Mouse (Mus musculus) forebrain, postnatal 0 days (tissue): ENCODE data around the gene Zfp810. TPM values are rescaled to one million over a fixed set of nuclear protein-coding genes. Genes with fewer than 3 reads are reported as not detected.
A peak's percentile ranks its signal among the peaks of the same experiment; 100 is the strongest.
"Not testable (repeated sequence)": the region's sequence is repeated elsewhere in the genome, so short reads cannot be mapped to it uniquely, and the experiment has no call there.

Source experiments
- ATAC-seq: fragments of 200-750 bp; cut with Nextera tagmentation; 2 replicates; pipeline ENCODE4 v1.8.0; 2017; ENCODE audit warnings: mild to moderate bottlenecking, moderate library complexity
- DNase-seq: peaks from one replicate; pipeline ENCODE4 v3.0.0-alpha.2; 2015
- H3K27ac ChIP-seq: fragments of 300-500 bp; sonication (generic); 2 replicates; pipeline ENCODE4 v1.5.1; 2014; ENCODE audit warnings: low read depth, mild to moderate bottlenecking, antibody characterized with exemption, low read length, moderate library complexity, mixed read lengths
- H3K27me3 ChIP-seq: fragments of 300-500 bp; sonication (generic); 2 replicates; pipeline ENCODE4 v1.6.1; 2014; ENCODE audit warnings: mild to moderate bottlenecking, low read length, mixed read lengths; ENCODE audit not compliant: insufficient read depth
- H3K36me3 ChIP-seq: fragments of 300-500 bp; sonication (generic); 2 replicates; pipeline ENCODE4 v1.6.1; 2014; ENCODE audit warnings: mild to moderate bottlenecking, moderate library complexity; ENCODE audit not compliant: insufficient read depth
- H3K4me1 ChIP-seq: fragments of 300-500 bp; sonication (generic); 2 replicates; pipeline ENCODE4 v1.6.1; 2014; ENCODE audit warnings: antibody characterized with exemption; ENCODE audit not compliant: insufficient read depth
- H3K4me2 ChIP-seq: fragments of 300-500 bp; sonication (generic); 2 replicates; pipeline ENCODE4 v1.6.1; 2014; ENCODE audit warnings: low read depth, mild to moderate bottlenecking, moderate library complexity
- H3K4me3 ChIP-seq: fragments of 300-500 bp; sonication (generic); 2 replicates; pipeline ENCODE4 v1.5.1; 2014; ENCODE audit warnings: low read depth, low read length, mixed read lengths
- H3K9ac ChIP-seq: fragments of 300-500 bp; sonication (generic); 2 replicates; pipeline ENCODE4 v1.6.1; 2014; ENCODE audit warnings: mild to moderate bottlenecking
- H3K9me3 ChIP-seq: fragments of 300-500 bp; sonication (generic); 2 replicates; pipeline ENCODE4 v1.6.1; 2016; ENCODE audit warnings: low read length
- CTCF ChIP-seq: sonication (generic); IDR thresholded peaks from 2 replicates; pipeline ENCODE4 v1.5.1; 2016; ENCODE audit warnings: antibody characterized with exemption, control low read depth, low read depth
- WGBS: fragments of 180-500 bp; shearing (Covaris S2); extraction: QIAGEN DNeasy Blood & Tissue Kit; methylation state at CpG from one replicate; pipeline ENCODE4 v1.1.7; 2014; 5-methylcytosine and 5-hydroxymethylcytosine counted together
- polyA plus RNA-seq: library from polyadenylated mRNA; unstranded; fragments of >200 nt; fragmentation: Nextera tagmentation; extraction: Ambion mirVana; gene quantifications from 2 replicates; pipeline ENCODE4 v1.2.1, GENCODE M21; 2015
- total RNA-seq: library from RNA; depleted of rRNA; stranded (reverse); fragments of >200 nt; gene quantifications from 2 replicates; pipeline ENCODE4 v1.2.3, GENCODE M21; 2014

Zfp810 gene
- total and polyA plus RNA-seq, 2 experiments from 2014 or later, result 27.5 to 51.3 TPM

DNA sequence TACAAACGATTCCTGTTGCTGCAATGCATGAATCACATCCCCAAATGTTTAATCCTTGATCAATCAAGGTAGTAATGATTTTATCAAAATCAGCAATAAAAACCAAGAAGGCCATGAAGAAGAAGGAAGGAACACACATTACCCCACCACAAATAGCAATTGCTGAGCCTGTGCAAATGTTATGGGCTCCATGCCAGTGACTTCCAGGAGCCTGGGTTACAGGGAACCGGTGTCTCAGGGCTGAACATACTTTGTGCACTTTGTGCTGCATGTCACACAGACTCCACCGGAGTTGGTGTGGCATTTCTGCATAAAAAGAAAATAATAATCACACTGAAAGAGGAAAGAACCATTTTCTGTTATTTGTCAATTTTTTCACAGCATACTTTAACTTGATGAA lies 6.6 kb upstream of the Zfp810 start:
- Histone ChIP-seq H3K9me3 (0 out of 2 replicates have a peak, but pooled peaks cover 6% of the 10 kb centered on the region), H3K4me1 (no peaks in the 10 kb centered on the region), H3K36me3 (no peaks in the 10 kb centered on the region), H3K27me3 (no peaks in the 10 kb centered on the region), H3K4me3 (no peak overlapping the region), H3K27ac (no peak overlapping the region), H3K9ac (no peak overlapping the region), H3K4me2 (no peak overlapping the region)
- TF ChIP-seq CTCF, result no peak
- DNase-seq (no peak), ATAC-seq (no peak)
- WGBS, result 80% methylated on average over 3 of the region's 3 CpGs

DNA sequence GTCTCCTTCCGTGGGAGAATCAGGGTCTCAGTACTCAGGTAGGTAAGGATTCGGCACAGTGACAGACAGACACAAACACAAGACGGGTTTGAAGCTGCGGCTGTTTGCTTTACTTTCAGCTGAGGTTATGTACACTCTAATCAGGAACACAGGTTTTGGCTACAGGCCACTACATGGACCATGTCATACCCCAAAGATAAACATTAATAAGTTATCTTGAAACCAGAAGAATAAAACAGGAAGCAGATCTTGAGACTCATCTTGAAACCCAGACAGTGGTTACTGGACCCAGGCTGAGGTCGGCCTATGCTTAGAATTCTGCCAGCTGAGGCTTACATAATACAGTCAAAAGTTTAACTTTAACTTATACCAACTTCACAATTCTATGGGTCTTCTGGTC lies 5.8 kb upstream of the Zfp810 start:
- no peak overlapping the region for H3K4me3 ChIP-seq
- no peak overlapping the region for H3K9ac ChIP-seq
- H3K4me1 ChIP-seq, result no peaks in the 10 kb centered on the region
- H3K36me3 ChIP-seq, result no peaks in the 10 kb centered on the region
- ATAC-seq (no peak), DNase-seq (no peak)
- no peak for TF ChIP-seq CTCF
- no peaks in the 10 kb centered on the region for H3K27me3 ChIP-seq
- H3K4me2 ChIP-seq, result no peak overlapping the region
- H3K27ac ChIP-seq, result no peak overlapping the region
- 0 out of 2 replicates have a peak, but pooled peaks cover 4% of the 10 kb centered on the region for H3K9me3 ChIP-seq
- WGBS, result 88% methylated on average over 5 of the region's 5 CpGs

DNA sequence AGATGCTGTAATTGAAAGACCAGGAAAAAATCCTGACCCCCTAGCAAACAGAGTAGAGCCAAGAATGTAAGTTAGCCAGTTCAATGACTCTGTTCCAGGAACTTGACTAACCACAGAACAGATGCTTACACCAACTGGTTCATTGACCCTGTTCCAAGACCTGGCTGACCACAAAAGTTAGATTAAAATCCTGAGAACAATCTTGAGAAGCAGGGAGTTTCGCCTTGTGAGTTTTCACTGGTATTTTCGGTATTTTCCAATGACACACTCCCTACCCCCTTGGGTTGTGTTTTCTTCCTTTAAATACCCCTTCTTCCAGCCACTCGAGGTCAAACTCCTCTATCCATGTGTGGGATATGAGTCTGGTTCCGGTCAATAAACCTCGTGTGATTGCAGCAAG lies 2.2 kb upstream of the Zfp810 start:
- Histone ChIP-seq H3K9me3 (no peaks in the 10 kb centered on the region), H3K4me1 (peaks cover 7% of the 10 kb centered on the region; the same call in 1 of the 2 replicates), H3K4me3 (no peak overlapping the region), H3K4me2 (no peak overlapping the region), H3K36me3 (peaks cover 6% of the 10 kb centered on the region), H3K9ac (no peak overlapping the region), H3K27ac (no peak overlapping the region), H3K27me3 (no peaks in the 10 kb centered on the region)
- WGBS, result 95% methylated on average over 5 of the region's 5 CpGs
- ATAC-seq, result no peak
- DNase-seq, result no peak
- no peak for TF ChIP-seq CTCF

DNA sequence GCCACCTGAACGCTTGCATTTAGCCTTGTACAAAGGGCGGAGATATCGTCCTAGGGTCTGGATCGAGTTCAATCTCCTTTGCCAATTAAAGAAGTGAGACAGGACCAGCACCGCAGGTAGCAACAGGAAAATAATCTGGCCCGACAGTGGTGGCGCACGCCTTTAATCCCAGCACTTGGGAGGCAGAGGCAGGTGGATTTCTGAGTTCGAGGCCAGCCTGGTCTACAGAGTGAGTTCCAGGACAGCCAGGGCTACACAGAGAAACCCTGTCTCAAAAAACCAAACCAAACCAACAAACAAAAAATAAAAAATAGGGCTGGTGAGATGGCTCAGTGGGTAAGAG lies 443 bp upstream of the Zfp810 start:
- H3K9me3 ChIP-seq, DNase-seq, H3K4me1 ChIP-seq, H3K27me3 ChIP-seq: not testable (repeated sequence)
- peaks cover 17% of the 10 kb centered on the region for H3K36me3 ChIP-seq
- H3K4me2 ChIP-seq, result peak overlapping the region; percentile 86
- peak; percentile 17; the same call in 1 of the 2 replicates for ATAC-seq
- peak overlapping the region; percentile 93 for H3K27ac ChIP-seq
- H3K4me3 ChIP-seq, result peak overlapping the region; percentile 91
- whole genome bisulfite sequencing, result 9% methylated on average over 9 of the region's 9 CpGs
- H3K9ac ChIP-seq, result peak overlapping the region; percentile 99

DNA sequence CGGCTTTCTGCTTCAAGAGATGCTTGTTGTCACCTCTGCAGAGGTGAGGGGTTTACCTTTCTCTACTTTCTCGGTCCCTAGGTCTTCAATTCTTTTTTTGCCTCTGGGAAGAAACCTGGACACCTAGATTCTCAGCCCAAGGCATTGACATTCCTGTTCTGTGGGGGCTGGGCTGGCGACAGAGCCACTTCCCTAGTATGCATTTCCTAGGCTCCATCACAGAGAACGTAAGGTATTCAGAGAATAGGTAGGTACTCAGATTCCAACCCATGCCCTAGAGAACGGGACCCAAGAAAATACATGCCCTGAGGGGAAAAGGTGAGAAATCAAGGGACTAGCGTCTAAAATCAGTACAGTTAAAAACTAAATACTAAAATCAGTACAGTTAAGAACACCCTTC lies 722 bp downstream of the Zfp810 start:
- DNase-seq, result peak; percentile 68
- no peak for TF ChIP-seq CTCF
- Histone ChIP-seq H3K9me3 (peaks cover 10% of the 10 kb centered on the region; the same call in 1 of the 2 replicates), H3K4me3 (peak overlapping the region; percentile 91), H3K36me3 (peaks cover 22% of the 10 kb centered on the region), H3K4me2 (peak overlapping the region; percentile 86), H3K27ac (peak overlapping the region; percentile 93), H3K9ac (peak overlapping the region; percentile 99), H3K27me3 (no peaks in the 10 kb centered on the region), H3K4me1 (peaks cover 7% of the 10 kb centered on the region; the same call in 1 of the 2 replicates)
- 18% methylated on average over 6 of the region's 6 CpGs for WGBS
- ATAC-seq, result no peak

DNA sequence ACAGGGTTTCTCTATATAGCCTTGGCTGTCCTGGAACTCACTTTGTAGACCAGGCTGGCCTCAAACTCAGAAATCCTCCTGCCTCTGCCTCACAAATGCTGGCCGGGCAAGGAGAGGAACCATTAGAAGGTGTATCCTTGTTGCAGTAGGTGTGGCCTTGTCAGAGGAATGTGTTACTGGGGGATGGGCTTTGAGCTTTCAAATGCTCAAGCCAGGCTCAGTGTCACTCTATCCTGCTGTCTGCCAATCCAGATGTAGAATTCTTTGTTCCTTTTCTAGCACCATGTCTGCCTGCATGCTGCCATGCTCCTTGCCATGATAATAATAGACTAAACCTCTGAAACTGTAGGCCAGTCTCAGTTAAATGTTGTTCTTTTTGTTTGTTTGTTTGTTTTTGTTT lies 5.2 kb downstream of the Zfp810 start:
- DNase-seq, result no peak
- 97% methylated on average over 1 of the region's 1 CpGs for WGBS
- no peak for TF ChIP-seq CTCF

DNA sequence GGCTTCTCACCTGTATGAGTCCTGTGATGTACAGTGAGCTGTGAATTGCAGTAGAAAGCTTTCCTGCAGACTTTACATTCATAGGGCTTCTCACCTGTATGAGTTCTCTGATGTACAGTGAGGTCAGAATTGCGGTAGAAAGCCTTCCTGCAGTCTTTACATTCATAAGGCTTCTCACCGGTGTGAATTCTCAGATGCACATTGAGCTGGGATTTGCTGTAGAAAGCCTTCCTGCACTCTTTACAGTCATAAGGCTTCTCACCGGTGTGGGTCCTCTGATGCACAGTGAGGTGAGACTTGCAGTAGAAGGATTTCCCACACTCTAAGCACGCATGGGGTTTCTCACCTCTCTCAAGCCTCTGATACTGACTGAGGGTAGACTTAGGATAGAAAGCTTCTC lies 28.7 kb downstream of the Zfp810 start:
- H3K27ac ChIP-seq, result no peak overlapping the region
- no peaks in the 10 kb centered on the region for H3K4me1 ChIP-seq
- no peak for TF ChIP-seq CTCF
- WGBS, result 99% methylated on average over 4 of the region's 4 CpGs
- H3K9ac ChIP-seq, result no peak overlapping the region
- ATAC-seq (no peak), DNase-seq (peak; percentile 19)
- H3K27me3 ChIP-seq, result no peaks in the 10 kb centered on the region
- H3K4me2 ChIP-seq, result no peak overlapping the region
- no peak overlapping the region for H3K4me3 ChIP-seq
- peaks cover 43% of the 10 kb centered on the region for H3K9me3 ChIP-seq
- peaks cover 68% of the 10 kb centered on the region for H3K36me3 ChIP-seq

More for the DNA sequence above, 5.2 kb downstream of the Zfp810 start:
- peaks cover 10% of the 10 kb centered on the region; the same call in 1 of the 2 replicates for H3K9me3 ChIP-seq
- peaks cover 7% of the 10 kb centered on the region; the same call in 1 of the 2 replicates for H3K4me1 ChIP-seq
- no peak for ATAC-seq
- no peak overlapping the region for H3K9ac ChIP-seq
- H3K4me3 ChIP-seq, result no peak overlapping the region
- no peak overlapping the region for H3K27ac ChIP-seq
- H3K36me3 ChIP-seq, result peaks cover 50% of the 10 kb centered on the region
- no peaks in the 10 kb centered on the region for H3K27me3 ChIP-seq
- no peak overlapping the region for H3K4me2 ChIP-seq
